Mouse (Mus musculus) gonadal fat pad, adult 2 months (tissue): Measurements from ENCODE around the gene Pim3. TPM values are rescaled to one million over a fixed set of nuclear protein-coding genes. Genes with fewer than 3 reads are reported as not detected.
"Not testable (repeated sequence)": the region's sequence is repeated elsewhere in the genome, so short reads cannot be mapped to it uniquely, and the experiment has no call there.

Experiments used
- DNase-seq: peaks from one replicate; pipeline ENCODE4 v3.0.0-alpha.2; 2012; ENCODE audit warnings: low read depth
- polyA plus RNA-seq: library from polyadenylated mRNA; depleted of rRNA; stranded (reverse); fragments of >200 nt; gene quantifications from 2 replicates; pipeline ENCODE4 v1.2.3, GENCODE M21; 2012; rRNA removed

The Pim3 gene
- polyA plus RNA-seq = 51.8 and 58.9 TPM in 2 replicates

- DNase-seq = no peak
Measured at GRCm38 (mm10) chr15:88861772-88862622, at the start of gene Pim3. Gene Pim3 (plus strand): TSS chr15:88862186.

GRCm38 (mm10) chr15:88813262-88813661 lies 48.7 kb upstream of the Pim3 start:
- no peak for DNase-seq

- DNase-seq = not testable (repeated sequence)
Measured at GRCm38 (mm10) chr15:88813873-88814272, 48.1 kb upstream of the Pim3 start.

- no peak for DNase-seq
Measured at GRCm38 (mm10) chr15:88814411-88815047, 47.5 kb upstream of the Pim3 start.

- DNase-seq = no peak
Measured at GRCm38 (mm10) chr15:88815196-88815700, 46.7 kb upstream of the Pim3 start.

- peak; percentile 89 for DNase-seq
Measured at GRCm38 (mm10) chr15:88819026-88819905, 42.7 kb upstream of the Pim3 start, which contains the start of the genes Alg12 and Creld2. Gene Alg12 (minus strand): TSS chr15:88819318. Gene Creld2 (plus strand): TSS chr15:88819646.

- DNase-seq = no peak
Measured at GRCm38 (mm10) chr15:88819906-88820303, 42.1 kb upstream of the Pim3 start.

- no peak for DNase-seq
Measured at GRCm38 (mm10) chr15:88821403-88821802, 40.6 kb upstream of the Pim3 start.

- DNase-seq = no peak
Measured at GRCm38 (mm10) chr15:88822513-88822912, 39.5 kb upstream of the Pim3 start.

GRCm38 (mm10) chr15:88823376-88823775 lies 38.6 kb upstream of the Pim3 start:
- DNase-seq = no peak

GRCm38 (mm10) chr15:88827466-88827865 lies 34.5 kb upstream of the Pim3 start:
- DNase-seq = no peak

- peak; percentile 34 for DNase-seq
Measured at GRCm38 (mm10) chr15:88827991-88828799, 33.8 kb upstream of the Pim3 start.

GRCm38 (mm10) chr15:88828800-88829705 lies 32.9 kb upstream of the Pim3 start:
- DNase-seq = no peak

- DNase-seq = no peak
Measured at GRCm38 (mm10) chr15:88829791-88830440, 32.1 kb upstream of the Pim3 start.

- DNase-seq = no peak
Measured at GRCm38 (mm10) chr15:88830696-88831095, 31.3 kb upstream of the Pim3 start.

- DNase-seq = no peak
Measured at GRCm38 (mm10) chr15:88831482-88831881, 30.5 kb upstream of the Pim3 start.

- DNase-seq = no peak
Measured at GRCm38 (mm10) chr15:88832536-88832935, 29.4 kb upstream of the Pim3 start.

- no peak for DNase-seq
Measured at GRCm38 (mm10) chr15:88836031-88836430, 26.0 kb upstream of the Pim3 start.

- no peak for DNase-seq
Measured at GRCm38 (mm10) chr15:88836571-88836970, 25.4 kb upstream of the Pim3 start.
